Mouse (Mus musculus) megakaryocyte, embryonic 14.5 days (primary cell): ENCODE results near the gene Ankrd61.

Source experiments
- FLI1 ChIP-seq: IDR thresholded peaks from 2 replicates; pipeline ENCODE4 v1.6.1; 2012; ENCODE audit warnings: low read length, inconsistent platforms, mixed read lengths
- GATA1 ChIP-seq: IDR thresholded peaks from 3 replicates; pipeline ENCODE4 v1.6.1; 2012; ENCODE audit warnings: mixed read lengths, low read length, inconsistent platforms, borderline replicate concordance

- no peak for TF ChIP-seq GATA1
- TF ChIP-seq FLI1 = no peak
These were observed 33.2 kb upstream of the Ankrd61 start for GRCm38 (mm10) chr5:143930656-143931055.
